Mouse (Mus musculus): Measurements from ENCODE around the gene Asrgl1. TPM values are rescaled to one million over a fixed set of nuclear protein-coding genes. Genes with fewer than 3 reads are reported as not detected.

Gene Asrgl1
- 10 to 100 TPM in 1 of 2 experiments, 1 to 10 TPM in 1; 9.0 to 10.5 TPM for total RNA-seq (2023)

DNA sequence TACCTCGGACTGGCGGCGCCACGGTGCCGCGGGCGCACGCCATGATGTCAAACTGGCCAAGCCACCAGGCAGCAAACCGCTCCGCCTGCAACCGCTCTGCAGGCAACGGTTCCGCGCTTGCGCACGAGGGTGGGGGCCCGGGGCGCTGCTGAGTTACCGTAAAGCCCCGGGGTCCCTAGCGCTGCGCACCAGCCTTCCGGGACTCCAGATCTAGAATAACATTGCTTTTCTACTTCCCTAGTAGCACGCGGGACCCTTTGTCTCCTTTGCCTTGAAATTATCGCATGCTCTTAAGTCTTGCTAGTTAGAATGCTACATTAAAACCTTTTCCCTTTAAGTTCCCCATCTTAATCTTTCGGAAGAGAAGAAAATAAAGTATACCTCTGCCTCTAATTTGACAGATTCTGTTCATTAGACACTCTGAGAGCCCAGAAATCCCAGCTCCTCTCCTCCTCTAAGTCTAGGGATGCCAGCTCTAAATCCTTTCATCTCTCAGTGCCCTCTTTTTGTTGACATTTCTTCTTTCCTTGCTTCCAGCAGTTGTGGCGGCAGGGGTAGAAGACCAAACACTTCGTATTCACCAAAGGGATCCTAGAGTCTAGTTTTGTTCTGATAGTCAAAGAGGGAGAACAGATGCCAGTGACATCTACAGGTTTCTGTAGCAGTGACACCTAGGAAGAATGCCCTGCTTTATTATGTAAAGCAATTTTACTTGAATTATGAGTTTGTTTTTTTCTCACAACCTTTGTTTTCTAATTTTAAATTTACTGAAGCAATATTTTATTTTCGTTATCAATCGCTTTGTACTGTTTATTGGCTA lies at the start of gene Asrgl1:
Gene Asrgl1, minus strand, starts transcription at position 125 of the 820 bp plus-strand sequence.

DNA sequence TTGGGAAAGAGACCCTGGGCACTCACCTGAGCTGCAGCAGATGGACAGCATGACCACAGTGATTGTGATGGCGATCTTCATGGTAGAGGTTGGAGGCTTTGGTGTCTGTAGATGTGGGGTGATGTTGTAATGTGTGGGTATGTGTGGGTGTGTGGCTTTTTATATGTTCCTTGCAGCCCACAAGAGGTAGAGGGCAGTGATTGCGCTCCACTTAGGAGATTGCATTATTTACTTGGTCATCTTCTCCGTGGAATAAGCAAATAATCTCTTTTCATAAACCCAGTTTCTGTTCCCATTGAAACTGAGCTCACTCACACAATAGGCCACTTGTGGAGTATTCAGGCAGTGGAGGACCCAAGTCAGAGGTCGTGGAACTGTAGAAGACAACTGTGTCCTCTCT lies 47.6 kb downstream of the Asrgl1 start, which contains the start of gene Scgb1a1:
Gene Scgb1a1, minus strand, starts transcription at position 138 of the 400 bp plus-strand sequence.

Other genes starting within 250 kb of the Asrgl1 start
- gene 1810009A15Rik, start 246.8 kb downstream of the Asrgl1 start, total RNA-seq (2023) = 10 to 100 TPM; 20.5 to 27.8 TPM
- 1 to 10 TPM; 6.1 to 8.2 TPM for gene Gm49416, start 246.7 kb downstream of the Asrgl1 start, total RNA-seq (2023)
- gene Ints5, start 242.6 kb downstream of the Asrgl1 start, total RNA-seq (2023) = 10 to 100 TPM; 13.2 to 14.3 TPM
- 10 to 100 TPM; 79.7 to 91.5 TPM for gene Ganab, start 237.6 kb downstream of the Asrgl1 start, total RNA-seq (2023)
- gene B3gat3, start 215.3 kb downstream of the Asrgl1 start, total RNA-seq (2023) = 10 to 100 TPM; 39.9 to 45.3 TPM
- 1 to 10 TPM; 1.3 to 2.3 TPM for gene Rom1, start 206.3 kb downstream of the Asrgl1 start, total RNA-seq (2023)
- 10 to 100 TPM; 48.3 to 52.7 TPM for gene Eml3, start 206.1 kb downstream of the Asrgl1 start, total RNA-seq (2023)
- 100 to 1,000 TPM; 103 to 115 TPM for gene Mta2, start 193.8 kb downstream of the Asrgl1 start, total RNA-seq (2023)
- gene Tut1, start 181.8 kb downstream of the Asrgl1 start, total RNA-seq (2023) = 1 to 10 TPM; 6.4 to 9.1 TPM
- gene Eef1g, start 168.6 kb downstream of the Asrgl1 start, total RNA-seq (2023) = 100 to 1,000 TPM; 127 to 130 TPM
- 100 to 1,000 TPM; 348 to 529 TPM for gene Ahnak, start 146.4 kb downstream of the Asrgl1 start, total RNA-seq (2023)
- not detected for gene Scgb1a1, start 47.7 kb downstream of the Asrgl1 start, total RNA-seq (2023)